In the genomic region with DNA sequence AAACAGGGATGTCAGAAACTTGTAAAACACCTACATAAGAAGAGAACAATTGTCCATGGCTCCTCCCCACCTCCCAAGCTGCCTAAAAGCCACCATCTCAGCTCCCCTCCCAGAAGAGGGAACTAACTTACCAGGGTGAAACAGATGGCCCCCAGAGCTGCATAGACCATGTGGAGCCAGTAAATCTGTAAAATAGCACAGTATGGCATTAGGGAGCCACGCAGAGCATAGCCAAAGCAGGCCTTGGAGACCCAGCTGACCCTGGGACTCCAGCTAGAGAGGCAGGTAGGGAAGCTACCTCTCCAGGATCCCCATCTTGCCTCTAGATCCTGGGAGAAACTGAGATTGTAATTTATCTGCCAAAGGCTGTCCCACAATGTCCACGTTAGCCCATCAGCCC, we compare ENCODE assay signal across 18 mouse cellular contexts. TPM values are rescaled to one million over a fixed set of nuclear protein-coding genes. Genes with fewer than 3 reads are reported as not detected.
A peak's percentile ranks its signal among the peaks of the same experiment; 100 is the strongest.
DNase-seq lines count a peak whose midpoint lies in the region; ATAC-seq and TF ChIP-seq lines count a peak whose summit lies in the region.
"Had no signal": no experiment of that assay in that cellular context is flagged by ENCODE, and none has a peak within 500 bp of the region (broad histone marks: within the 10 kb centered on the region; RNA-seq: fewer than 3 reads in every experiment).

No protein-coding gene starts in this region.

- WGBS in heart, embryonic 10.5 days: 65% methylated on average over 2 of the region's 2 CpGs
- WGBS in limb, embryonic 15.5 days: 76% methylated on average over 2 of the region's 2 CpGs

- DNase-seq in heart, embryonic 10.5 days (ENCODE audit: low spot score): no peak
- DNase-seq in heart, postnatal 4 days: no peak
- DNase-seq in layer of hippocampus, adult 2 months (ENCODE audit: low spot score in 2 of 2): no peak
- no peak for DNase-seq in layer of hippocampus, postnatal 36 days
- DNase-seq in adipocyte (ENCODE audit: low spot score): no peak
- DNase-seq: adrenal gland, adult 2 months; gastrocnemius, postnatal 25 days; right cerebral cortex, adult 18-20 months; thymus, postnatal 25 days had no signal

- no peaks in the 10 kb centered on the region for H3K9me3 ChIP-seq in heart, embryonic 10.5 days
- H3K9me3 ChIP-seq in limb, embryonic 15.5 days: no peaks in the 10 kb centered on the region
- H3K9me3 ChIP-seq: G1E; hindbrain, embryonic 13.5 days; stomach, embryonic 15.5 days had no signal

- no peak overlapping the region for H3K4me2 ChIP-seq in limb, embryonic 15.5 days
- H3K4me2 ChIP-seq: hindbrain, embryonic 13.5 days; midbrain, embryonic 11.5 days; stomach, embryonic 15.5 days had no signal

- ATAC-seq in limb, embryonic 15.5 days (ENCODE audit: insufficient number of reproducible peaks, low FRiP score, low TSS enrichment, low read depth): no peak
- ATAC-seq: forebrain, postnatal 0 days had no signal

- peak overlapping the region; percentile 7; the same call in 1 of the 2 replicates for H3K27ac ChIP-seq in heart, embryonic 10.5 days
- peak overlapping the region; percentile 70 for H3K27ac ChIP-seq in layer of hippocampus, adult 2 months
- H3K27ac ChIP-seq in brown adipose tissue, adult 24 weeks (replicated peaks; ENCODE audit: low read depth, low read length): peak overlapping the region; percentile 44
- H3K27ac ChIP-seq in limb, embryonic 15.5 days: peak overlapping the region; percentile 5; the same call in 1 of the 2 replicates
- H3K27ac ChIP-seq: stomach, embryonic 15.5 days had no signal

- no peak overlapping the region for H3K4me3 ChIP-seq in heart, embryonic 10.5 days
- H3K4me3 ChIP-seq in layer of hippocampus, adult 2 months: no peak overlapping the region
- H3K4me3 ChIP-seq in brown adipose tissue, adult 24 weeks (ENCODE audit: insufficient read depth, low read depth, low read length): no peak overlapping the region
- no peak overlapping the region for H3K4me3 ChIP-seq in limb, embryonic 15.5 days
- H3K4me3 ChIP-seq: erythroblast, embryonic 14.5 days; hindbrain, embryonic 13.5 days; stomach, embryonic 15.5 days had no signal

- H3K36me3 ChIP-seq in heart, embryonic 10.5 days: peaks cover 75% of the 10 kb centered on the region
- peaks cover 61% of the 10 kb centered on the region for H3K36me3 ChIP-seq in limb, embryonic 15.5 days

- H3K9ac ChIP-seq in limb, embryonic 15.5 days: no peak overlapping the region
- H3K9ac ChIP-seq: forebrain, postnatal 0 days; hindbrain, embryonic 13.5 days; stomach, embryonic 15.5 days had no signal

- no peaks in the 10 kb centered on the region for H3K27me3 ChIP-seq in heart, embryonic 10.5 days (ENCODE audit: insufficient read depth, poor library complexity, severe bottlenecking)
- no peaks in the 10 kb centered on the region for H3K27me3 ChIP-seq in limb, embryonic 15.5 days
- H3K27me3 ChIP-seq: hindbrain, embryonic 13.5 days; stomach, embryonic 15.5 days had no signal

- no peak for TF ChIP-seq CTCF in layer of hippocampus, adult 2 months (conservative IDR thresholded peaks at IDR 0.05)

- H3K4me1 ChIP-seq in heart, embryonic 10.5 days: peaks cover 64% of the 10 kb centered on the region
- peaks cover 21% of the 10 kb centered on the region for H3K4me1 ChIP-seq in brown adipose tissue, adult 24 weeks (ENCODE audit: control insufficient read depth, insufficient read depth, insufficient read length, low read length)
- H3K4me1 ChIP-seq in limb, embryonic 15.5 days: peaks cover 38% of the 10 kb centered on the region

RNA-seq across cellular contexts. Expression of a gene that starts 5.0 kb away (rescaled TPM):
- 170 and 253 TPM in 2 replicates for polyA plus RNA-seq in heart, embryonic 10.5 days (2016; fragmentation: Nextera tagmentation; extraction: Ambion mirVana)
- 100 to 1,000 TPM; 198 to 211 TPM for total RNA-seq in heart, postnatal 4 days (2021)
- 100 to 1,000 TPM; 171 to 185 TPM for total RNA-seq in layer of hippocampus, adult 2 months (2021)
- total RNA-seq in layer of hippocampus, postnatal 36 days (2021): 100 to 1,000 TPM; 168 to 188 TPM
- polyA plus RNA-seq in brown adipose tissue, adult 24 weeks (2012; ENCODE audit: insufficient read depth, insufficient read length, missing spikeins): 117 and 146 TPM in 2 replicates
- 104 and 114 TPM in 2 replicates for polyA plus RNA-seq in limb, embryonic 15.5 days (2015; fragmentation: Nextera tagmentation; extraction: Ambion mirVana)

RNA-seq across cellular contexts. Expression of a gene that starts 5.2 kb away (rescaled TPM):
- 224 and 261 TPM in 2 replicates for polyA plus RNA-seq in heart, embryonic 10.5 days (2016; fragmentation: Nextera tagmentation; extraction: Ambion mirVana)
- 100 to 1,000 TPM; 103 to 105 TPM for total RNA-seq in heart, postnatal 4 days (2021)
- total RNA-seq in layer of hippocampus, adult 2 months (2021): 100 to 1,000 TPM; 153 to 155 TPM
- 100 to 1,000 TPM; 148 to 159 TPM for total RNA-seq in layer of hippocampus, postnatal 36 days (2021)
- 66.7 and 77.7 TPM in 2 replicates for polyA plus RNA-seq in brown adipose tissue, adult 24 weeks (2012; ENCODE audit: insufficient read depth, insufficient read length, missing spikeins)
- polyA plus RNA-seq in limb, embryonic 15.5 days (2015; fragmentation: Nextera tagmentation; extraction: Ambion mirVana): 232 and 249 TPM in 2 replicates

RNA-seq across cellular contexts. Expression of a gene that starts 11.4 kb away (rescaled TPM):
- 0.70 and 1.7 TPM in 2 replicates for polyA plus RNA-seq in heart, embryonic 10.5 days (2016; fragmentation: Nextera tagmentation; extraction: Ambion mirVana)
- total RNA-seq in heart, postnatal 4 days (2021): not detected
- total RNA-seq in layer of hippocampus, adult 2 months (2021): not detected
- total RNA-seq in layer of hippocampus, postnatal 36 days (2021): not detected
- not detected in 2 replicates for polyA plus RNA-seq in brown adipose tissue, adult 24 weeks (2012; ENCODE audit: insufficient read depth, insufficient read length, missing spikeins)
- 0.18 TPM in 1 of 2 replicates, not detected in the other for polyA plus RNA-seq in limb, embryonic 15.5 days (2015; fragmentation: Nextera tagmentation; extraction: Ambion mirVana)
- total RNA-seq: adrenal gland, adult 2 months; forebrain, postnatal 0 days; gastrocnemius, postnatal 25 days; layer of hippocampus, postnatal 25 days had no signal
- polyA plus RNA-seq: erythroblast, embryonic 14.5 days; forebrain, postnatal 0 days; G1E; midbrain, embryonic 11.5 days had no signal

RNA-seq across cellular contexts. Expression of a gene that starts 15.7 kb away (rescaled TPM):
- polyA plus RNA-seq in heart, embryonic 10.5 days (2016; fragmentation: Nextera tagmentation; extraction: Ambion mirVana): 25.5 and 33.1 TPM in 2 replicates
- total RNA-seq in heart, postnatal 4 days (2021): 10 to 100 TPM; 43.4 to 44.3 TPM
- total RNA-seq in layer of hippocampus, adult 2 months (2021): 10 to 100 TPM; 23.3 to 23.9 TPM
- total RNA-seq in layer of hippocampus, postnatal 36 days (2021): 10 to 100 TPM; 25.1 to 25.4 TPM
- polyA plus RNA-seq in brown adipose tissue, adult 24 weeks (2012; ENCODE audit: insufficient read depth, insufficient read length, missing spikeins): 34.6 and 41.7 TPM in 2 replicates
- 58.8 and 69.6 TPM in 2 replicates for polyA plus RNA-seq in limb, embryonic 15.5 days (2015; fragmentation: Nextera tagmentation; extraction: Ambion mirVana)

RNA-seq across cellular contexts. Expression of a gene that starts 53.9 kb away (rescaled TPM):
- polyA plus RNA-seq in heart, embryonic 10.5 days (2016; fragmentation: Nextera tagmentation; extraction: Ambion mirVana): 470 and 475 TPM in 2 replicates
- total RNA-seq in heart, postnatal 4 days (2021): 100 to 1,000 TPM; 246 to 249 TPM
- 100 to 1,000 TPM; 393 to 396 TPM for total RNA-seq in layer of hippocampus, adult 2 months (2021)
- 100 to 1,000 TPM; 394 to 402 TPM for total RNA-seq in layer of hippocampus, postnatal 36 days (2021)
- 131 and 169 TPM in 2 replicates for polyA plus RNA-seq in brown adipose tissue, adult 24 weeks (2012; ENCODE audit: insufficient read depth, insufficient read length, missing spikeins)
- polyA plus RNA-seq in limb, embryonic 15.5 days (2015; fragmentation: Nextera tagmentation; extraction: Ambion mirVana): 441 and 463 TPM in 2 replicates

Comparison
In these comparisons a context has a peak if more than half of its experiments do, and no peak if none do; other contexts are left out.
1. H3K27ac ChIP-seq: peak in every context shown above with its lines; median percentile 70 in layer of hippocampus, adult 2 months; 44 in brown adipose tissue, adult 24 weeks; 7 in heart, embryonic 10.5 days; 5 in limb, embryonic 15.5 days.